Mouse (Mus musculus) embryo, embryonic 11.5 days (tissue): ENCODE data around the gene Kcnj15.

Experiments
- DNase-seq: peaks from one replicate; pipeline ENCODE4 v3.0.0-alpha.2; 2012; ENCODE audit warnings: low read depth, low spot score

The Kcnj15 gene

GRCm38 (mm10) chr16:95289375-95289774 is 32.0 kb downstream of the Kcnj15 start:
- no peak for DNase-seq

GRCm38 (mm10) chr16:95291450-95292101 is 34.2 kb downstream of the Kcnj15 start:
- no peak for DNase-seq

- no peak for DNase-seq
Measured at GRCm38 (mm10) chr16:95292843-95293505, 35.6 kb downstream of the Kcnj15 start.

GRCm38 (mm10) chr16:95297651-95298050 is 40.3 kb downstream of the Kcnj15 start:
- no peak for DNase-seq

- DNase-seq, result no peak
Measured at GRCm38 (mm10) chr16:95301667-95302066, 44.3 kb downstream of the Kcnj15 start.

GRCm38 (mm10) chr16:95303676-95304075 is 46.3 kb downstream of the Kcnj15 start:
- DNase-seq, result no peak

GRCm38 (mm10) chr16:95307823-95308360 is 50.5 kb downstream of the Kcnj15 start:
- no peak for DNase-seq

GRCm38 (mm10) chr16:95321945-95322625 is 64.7 kb downstream of the Kcnj15 start:
- no peak for DNase-seq

GRCm38 (mm10) chr16:95332159-95332558 is 74.8 kb downstream of the Kcnj15 start:
- DNase-seq, result no peak

- peak; percentile 72 for DNase-seq
Measured at GRCm38 (mm10) chr16:95340885-95341791, 83.8 kb downstream of the Kcnj15 start.

GRCm38 (mm10) chr16:95342030-95342429 is 84.7 kb downstream of the Kcnj15 start:
- no peak for DNase-seq

- no peak for DNase-seq
Measured at GRCm38 (mm10) chr16:95344961-95345360, 87.6 kb downstream of the Kcnj15 start.

- peak; percentile 48 for DNase-seq
Measured at GRCm38 (mm10) chr16:95345882-95346281, 88.5 kb downstream of the Kcnj15 start.

GRCm38 (mm10) chr16:95347202-95347601 is 89.8 kb downstream of the Kcnj15 start:
- DNase-seq, result no peak

- DNase-seq, result no peak
Measured at GRCm38 (mm10) chr16:95348555-95348954, 91.2 kb downstream of the Kcnj15 start.

- no peak for DNase-seq
Measured at GRCm38 (mm10) chr16:95349344-95349743, 92.0 kb downstream of the Kcnj15 start.

- DNase-seq, result no peak
Measured at GRCm38 (mm10) chr16:95349745-95350144, 92.4 kb downstream of the Kcnj15 start.
